Mouse (Mus musculus) embryonic facial prominence, embryonic 13.5 days (tissue): ENCODE results near the gene Greb1. TPM values are rescaled to one million over a fixed set of nuclear protein-coding genes. Genes with fewer than 3 reads are reported as not detected.

Experiments
- ATAC-seq: fragments of 200-750 bp; cut with Nextera tagmentation; 2 replicates; pipeline ENCODE4 v1.8.0; 2017; ENCODE audit warnings: low read depth; ENCODE audit not compliant: insufficient number of reproducible peaks, insufficient read depth, low FRiP score, low TSS enrichment
- H3K27ac ChIP-seq: fragments of 300-500 bp; sonication (generic); 2 replicates; pipeline ENCODE4 v1.5.1; 2015; ENCODE audit warnings: moderate library complexity, mild to moderate bottlenecking, inconsistent platforms
- H3K27me3 ChIP-seq: fragments of 300-500 bp; sonication (generic); 2 replicates; pipeline ENCODE4 v1.6.1; 2015; ENCODE audit warnings: mild to moderate bottlenecking, inconsistent platforms
- H3K36me3 ChIP-seq: fragments of 300-500 bp; sonication (generic); 2 replicates; pipeline ENCODE4 v1.6.1; 2015; ENCODE audit warnings: mild to moderate bottlenecking, inconsistent platforms
- H3K4me1 ChIP-seq: fragments of 300-500 bp; sonication (generic); 2 replicates; pipeline ENCODE4 v1.6.1; 2015; ENCODE audit warnings: inconsistent platforms
- H3K4me2 ChIP-seq: fragments of 300-500 bp; sonication (generic); 2 replicates; pipeline ENCODE4 v1.6.1; 2015; ENCODE audit warnings: moderate library complexity, mild to moderate bottlenecking, inconsistent platforms
- H3K4me3 ChIP-seq: fragments of 300-500 bp; sonication (generic); 2 replicates; pipeline ENCODE4 v1.5.1; 2015; ENCODE audit warnings: mild to moderate bottlenecking, inconsistent platforms
- H3K9ac ChIP-seq: fragments of 300-500 bp; sonication (generic); 2 replicates; pipeline ENCODE4 v1.6.1; 2015; ENCODE audit warnings: mild to moderate bottlenecking, inconsistent platforms
- H3K9me3 ChIP-seq: fragments of 300-500 bp; sonication (generic); 2 replicates; pipeline ENCODE4 v1.6.1; 2016; ENCODE audit warnings: inconsistent platforms
- WGBS: fragments of 180-500 bp; shearing (Covaris S2); methylation state at CpG from one replicate; pipeline ENCODE4 v1.1.7; 2015; ENCODE audit warnings: mixed read lengths; 5-methylcytosine and 5-hydroxymethylcytosine counted together
- polyA plus RNA-seq: library from polyadenylated mRNA; unstranded; fragments of >200 nt; fragmentation: Nextera tagmentation; extraction: Ambion mirVana; gene quantifications from 2 replicates; pipeline ENCODE4 v1.2.1, GENCODE M21; 2015

The Greb1 gene
- polyA plus RNA-seq, 1 experiment from 2014 or later: 2.8 TPM

- no peak overlapping the region for H3K4me3 ChIP-seq
- H3K4me1 ChIP-seq: no peaks in the 10 kb centered on the region
- no peaks in the 10 kb centered on the region for H3K9me3 ChIP-seq
- H3K9ac ChIP-seq: no peak overlapping the region
- ATAC-seq: no peak
- H3K4me2 ChIP-seq: no peak overlapping the region
- 2% methylated on average over 2 of the region's 2 CpGs for WGBS
- no peaks in the 10 kb centered on the region for H3K36me3 ChIP-seq
- no peak overlapping the region for H3K27ac ChIP-seq
- no peaks in the 10 kb centered on the region for H3K27me3 ChIP-seq
Measured at GRCm38 (mm10) chr12:16754311-16754710, 46.4 kb downstream of the Greb1 start.

DNA sequence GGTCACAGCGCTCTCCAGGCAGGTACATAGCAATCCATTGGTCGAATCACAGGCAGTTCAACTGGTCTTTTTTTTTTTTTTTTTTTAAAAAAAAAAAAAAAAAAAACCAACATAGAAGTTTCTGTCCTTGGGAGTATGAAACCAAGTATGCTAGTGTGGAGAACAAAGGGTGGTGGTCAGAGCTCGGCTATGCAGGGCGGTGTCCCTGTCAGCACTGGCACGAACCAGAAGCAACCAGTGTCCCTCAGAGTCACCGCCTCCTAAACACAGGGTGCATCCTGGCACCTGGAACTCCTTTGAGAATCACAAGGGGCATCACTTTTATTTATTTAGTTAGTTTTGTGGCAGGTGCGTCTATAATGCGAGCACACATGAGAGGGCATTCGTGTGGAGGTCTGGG, 47.1 kb downstream of the Greb1 start:
- Histone ChIP-seq H3K36me3 (no peaks in the 10 kb centered on the region), H3K27me3 (no peaks in the 10 kb centered on the region), H3K4me2 (no peak overlapping the region), H3K4me1 (no peaks in the 10 kb centered on the region), H3K4me3 (no peak overlapping the region), H3K9me3 (no peaks in the 10 kb centered on the region), H3K9ac (no peak overlapping the region), H3K27ac (no peak overlapping the region)
- ATAC-seq: no peak
- WGBS: 85% methylated on average over 9 of the region's 9 CpGs

DNA sequence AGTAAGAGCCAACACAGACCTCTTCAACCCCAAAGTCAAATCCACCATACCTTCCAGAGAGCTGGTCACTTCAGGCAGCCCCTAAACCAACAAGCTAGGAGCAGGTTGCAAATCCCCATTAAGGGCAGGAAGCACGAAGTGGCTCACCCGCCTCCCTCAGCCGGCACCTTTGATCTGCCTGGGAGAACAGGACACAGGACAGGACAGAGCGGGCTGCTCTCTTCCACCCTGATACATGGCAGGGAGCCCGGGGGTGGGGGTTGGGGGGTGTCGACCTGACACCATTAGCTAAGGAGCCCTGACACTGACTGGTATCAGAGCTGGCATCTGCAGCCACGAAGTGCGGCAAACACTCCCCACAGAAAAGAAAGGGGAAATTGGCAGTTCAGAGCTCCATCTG, 47.6 kb downstream of the Greb1 start:
- Histone ChIP-seq H3K9ac (no peak overlapping the region), H3K27me3 (no peaks in the 10 kb centered on the region), H3K4me3 (no peak overlapping the region), H3K9me3 (no peaks in the 10 kb centered on the region), H3K36me3 (no peaks in the 10 kb centered on the region), H3K4me1 (no peaks in the 10 kb centered on the region), H3K4me2 (no peak overlapping the region), H3K27ac (no peak overlapping the region)
- WGBS: 47% methylated on average over 8 of the region's 8 CpGs
- ATAC-seq: no peak

GRCm38 (mm10) chr12:16752236-16752840, 48.3 kb downstream of the Greb1 start:
- WGBS: 77% methylated on average over 12 of the region's 12 CpGs
- no peaks in the 10 kb centered on the region for H3K9me3 ChIP-seq
- H3K27ac ChIP-seq: no peak overlapping the region
- H3K4me3 ChIP-seq: no peak overlapping the region
- H3K4me2 ChIP-seq: no peak overlapping the region
- no peaks in the 10 kb centered on the region for H3K27me3 ChIP-seq
- ATAC-seq: no peak
- H3K9ac ChIP-seq: no peak overlapping the region
- H3K36me3 ChIP-seq: no peaks in the 10 kb centered on the region
- H3K4me1 ChIP-seq: no peaks in the 10 kb centered on the region

DNA sequence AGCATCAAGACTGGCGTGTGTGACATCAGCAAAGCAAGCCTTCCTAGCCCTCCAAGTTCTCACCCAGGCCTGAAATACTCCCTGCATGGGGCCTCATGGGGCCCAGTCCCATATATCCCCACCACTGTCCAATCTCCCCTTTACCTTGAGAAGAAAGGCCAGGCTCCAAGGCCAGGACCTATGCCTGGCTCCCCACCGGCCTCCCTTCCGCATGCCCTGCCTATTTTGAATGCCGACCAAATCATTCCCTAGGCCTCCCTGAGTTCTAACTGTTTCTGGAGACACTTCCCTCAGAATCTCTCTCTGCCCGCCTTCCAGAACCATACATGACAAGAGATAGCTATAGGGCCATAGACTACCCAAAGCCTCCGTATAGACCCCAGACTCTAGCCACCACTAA, 49.1 kb downstream of the Greb1 start:
- Histone ChIP-seq H3K4me2 (no peak overlapping the region), H3K4me3 (no peak overlapping the region), H3K4me1 (no peaks in the 10 kb centered on the region), H3K36me3 (no peaks in the 10 kb centered on the region), H3K27me3 (no peaks in the 10 kb centered on the region), H3K27ac (no peak overlapping the region), H3K9ac (no peak overlapping the region), H3K9me3 (no peaks in the 10 kb centered on the region)
- no peak for ATAC-seq
- 94% methylated on average over 6 of the region's 6 CpGs for WGBS

DNA sequence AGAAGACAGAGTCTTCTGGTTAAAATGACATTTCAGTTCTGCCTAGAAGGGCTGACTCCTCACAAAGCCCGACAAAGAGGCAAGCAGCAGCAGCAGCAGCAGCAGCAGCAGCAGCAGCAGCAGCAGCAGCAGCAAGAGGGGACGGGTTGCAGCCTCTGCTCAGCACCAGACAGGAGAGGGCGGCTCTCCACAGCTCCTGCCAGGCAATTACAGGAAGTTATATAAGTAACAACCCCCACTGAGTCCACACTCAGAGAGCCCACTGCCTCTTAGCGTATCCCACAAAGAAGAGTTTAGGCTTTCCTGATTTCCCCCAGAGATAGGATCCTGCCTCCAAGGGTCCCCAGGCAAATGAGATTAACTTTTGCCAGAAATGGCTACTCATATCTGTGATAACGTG, 60.6 kb downstream of the Greb1 start:
- H3K4me2 ChIP-seq: no peak overlapping the region
- H3K36me3 ChIP-seq: no peaks in the 10 kb centered on the region
- H3K4me1 ChIP-seq: peaks cover 8% of the 10 kb centered on the region; the same call in 1 of the 2 replicates
- H3K27me3 ChIP-seq: no peaks in the 10 kb centered on the region
- no peak overlapping the region for H3K27ac ChIP-seq
- H3K9ac ChIP-seq: no peak overlapping the region; the same call in 1 of the 2 replicates
- H3K4me3 ChIP-seq: no peak overlapping the region
- H3K9me3 ChIP-seq: no peaks in the 10 kb centered on the region
- 37% methylated on average over 5 of the region's 5 CpGs for WGBS
- no peak for ATAC-seq

GRCm38 (mm10) chr12:16737266-16737665, 63.4 kb downstream of the Greb1 start:
- 34% methylated on average over 5 of the region's 5 CpGs for WGBS
- Histone ChIP-seq H3K27me3 (no peaks in the 10 kb centered on the region), H3K36me3 (no peaks in the 10 kb centered on the region), H3K4me1 (peaks cover 8% of the 10 kb centered on the region; the same call in 1 of the 2 replicates), H3K27ac (no peak overlapping the region), H3K4me3 (no peak overlapping the region), H3K9ac (no peak overlapping the region), H3K9me3 (no peaks in the 10 kb centered on the region), H3K4me2 (no peak overlapping the region)
- no peak for ATAC-seq

- 88% methylated on average over 3 of the region's 3 CpGs for WGBS
- ATAC-seq: no peak
Measured at GRCm38 (mm10) chr12:16734698-16735097, 66.0 kb downstream of the Greb1 start.

GRCm38 (mm10) chr12:16734009-16734408, 66.7 kb downstream of the Greb1 start:
- no peaks in the 10 kb centered on the region for H3K9me3 ChIP-seq
- 34% methylated on average over 8 of the region's 8 CpGs for WGBS
- no peak for ATAC-seq
- H3K4me3 ChIP-seq: no peak overlapping the region
- H3K4me2 ChIP-seq: no peak overlapping the region
- H3K9ac ChIP-seq: no peak overlapping the region
- no peak overlapping the region for H3K27ac ChIP-seq
- peaks cover 7% of the 10 kb centered on the region; the same call in 1 of the 2 replicates for H3K4me1 ChIP-seq
- no peaks in the 10 kb centered on the region for H3K27me3 ChIP-seq
- H3K36me3 ChIP-seq: no peaks in the 10 kb centered on the region

More at GRCm38 (mm10) chr12:16734698-16735097, 66.0 kb downstream of the Greb1 start:
- Histone ChIP-seq H3K4me3 (no peak overlapping the region), H3K27me3 (no peaks in the 10 kb centered on the region), H3K9me3 (no peaks in the 10 kb centered on the region), H3K9ac (no peak overlapping the region), H3K36me3 (no peaks in the 10 kb centered on the region), H3K4me2 (no peak overlapping the region), H3K4me1 (peaks cover 7% of the 10 kb centered on the region; the same call in 1 of the 2 replicates), H3K27ac (no peak overlapping the region)

GRCm38 (mm10) chr12:16731121-16731741, 69.5 kb downstream of the Greb1 start:
- 53% methylated on average over 11 of the region's 11 CpGs for WGBS
- peaks cover 4% of the 10 kb centered on the region; the same call in 1 of the 2 replicates for H3K4me1 ChIP-seq
- ATAC-seq: no peak

DNA sequence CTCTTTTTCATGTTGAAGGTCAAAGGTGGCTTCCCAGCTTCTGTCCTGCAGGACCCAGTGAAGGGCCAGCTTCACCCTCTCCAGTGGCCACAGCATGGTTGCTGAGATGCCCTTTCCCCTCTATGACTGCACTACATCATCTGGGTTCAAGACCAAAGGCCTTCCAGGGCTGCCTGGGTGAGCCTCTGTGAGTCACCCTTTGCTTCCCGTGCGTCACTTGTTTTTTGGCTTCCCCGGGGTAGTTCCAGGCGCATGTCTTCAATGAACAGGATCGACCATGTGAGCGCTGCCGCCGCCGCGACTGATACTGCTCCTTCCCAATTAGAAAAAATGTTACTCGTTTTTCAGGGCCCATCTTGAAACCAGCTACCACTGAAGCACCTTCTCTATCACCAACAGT, 70.5 kb downstream of the Greb1 start:
- WGBS: 87% methylated on average over 11 of the region's 11 CpGs

More at GRCm38 (mm10) chr12:16731121-16731741, 69.5 kb downstream of the Greb1 start:
- Histone ChIP-seq H3K27ac (no peak overlapping the region), H3K4me2 (no peak overlapping the region), H3K9ac (no peak overlapping the region), H3K36me3 (no peaks in the 10 kb centered on the region), H3K27me3 (no peaks in the 10 kb centered on the region), H3K9me3 (no peaks in the 10 kb centered on the region), H3K4me3 (no peak overlapping the region)

GRCm38 (mm10) chr12:16728221-16728620, 72.5 kb downstream of the Greb1 start:
- 89% methylated on average over 5 of the region's 5 CpGs for WGBS
- Histone ChIP-seq H3K9ac (no peak overlapping the region), H3K36me3 (no peaks in the 10 kb centered on the region), H3K27ac (no peak overlapping the region), H3K4me1 (peaks cover 14% of the 10 kb centered on the region), H3K4me3 (no peak overlapping the region), H3K9me3 (no peaks in the 10 kb centered on the region), H3K27me3 (no peaks in the 10 kb centered on the region), H3K4me2 (no peak overlapping the region)
- no peak for ATAC-seq

More for the DNA sequence above, 70.5 kb downstream of the Greb1 start:
- no peak overlapping the region for H3K4me3 ChIP-seq
- no peak for ATAC-seq
- H3K27me3 ChIP-seq: no peaks in the 10 kb centered on the region
- no peaks in the 10 kb centered on the region for H3K36me3 ChIP-seq
- H3K4me1 ChIP-seq: peaks cover 4% of the 10 kb centered on the region; the same call in 1 of the 2 replicates
- H3K4me2 ChIP-seq: no peak overlapping the region
- H3K9ac ChIP-seq: no peak overlapping the region
- H3K9me3 ChIP-seq: no peaks in the 10 kb centered on the region
- H3K27ac ChIP-seq: no peak overlapping the region
